Mouse (Mus musculus) CH12.LX (cell line): ENCODE results near the gene Akr1b8. TPM values are rescaled to one million over a fixed set of nuclear protein-coding genes. Genes with fewer than 3 reads are reported as not detected.

Experiments
- DNase-seq: peaks from one replicate; pipeline ENCODE4 v3.0.0-alpha.2; 2013; ENCODE audit errors: extremely low read depth
- H3K27ac ChIP-seq: 2 replicates; pipeline ENCODE4 v1.5.1; 2012; ENCODE audit warnings: low read depth, mild to moderate bottlenecking, control low read depth, moderate library complexity; ENCODE audit not compliant: insufficient read depth
- H3K27me3 ChIP-seq: replicated peaks from 2 replicates; pipeline ENCODE3; 2012; ENCODE audit warnings: inconsistent platforms
- H3K36me3 ChIP-seq, 2 experiments: replicated peaks in 1 of 2; 2 replicates each; pipeline versions ENCODE3 to v1.6.1; 2012; ENCODE audit warnings: inconsistent platforms in 1 of 2, low read length in 1 of 2, mild to moderate bottlenecking in 1 of 2, mixed read lengths in 1 of 2, moderate library complexity in 1 of 2; ENCODE audit not compliant: control insufficient read depth in 1 of 2, insufficient read depth in 1 of 2
- H3K4me1 ChIP-seq, 2 experiments: 2 replicates each; pipeline ENCODE4 v1.6.1; 2012; ENCODE audit warnings: inconsistent platforms in 1 of 2, moderate library complexity in 1 of 2; ENCODE audit not compliant: insufficient read depth in 2 of 2, control insufficient read depth in 1 of 2
- H3K4me2 ChIP-seq: 2 replicates; pipeline ENCODE4 v1.6.1; 2012; ENCODE audit warnings: low read depth, mild to moderate bottlenecking, control low read depth; ENCODE audit not compliant: poor library complexity, insufficient read depth, severe bottlenecking
- H3K4me3 ChIP-seq, 3 experiments: fragments of 150-350 bp in 1 of 3; sonication (generic) in 1 of 3; replicated peaks in 1 of 3; 2 replicates each; pipeline versions ENCODE3 to v1.5.1; 2011 to 2012; ENCODE audit warnings: low read depth in 2 of 3, low read length in 2 of 3, mild to moderate bottlenecking in 2 of 3, moderate library complexity in 2 of 3, control low read depth in 1 of 3, improper control_type of control experiment in 1 of 3, inconsistent platforms in 1 of 3, mixed read lengths in 1 of 3; ENCODE audit not compliant: poor library complexity in 1 of 3
- H3K79me2 ChIP-seq: replicated peaks from 2 replicates; pipeline ENCODE4 v1.6.1; 2012; ENCODE audit warnings: mild to moderate bottlenecking, moderate library complexity; ENCODE audit not compliant: control insufficient read depth, poor library complexity, insufficient read depth, severe bottlenecking; ENCODE audit errors: extremely low read depth
- H3K9ac ChIP-seq: 2 replicates; pipeline ENCODE4 v1.6.1; 2012; ENCODE audit warnings: low read depth, mild to moderate bottlenecking, control low read depth, moderate library complexity; ENCODE audit not compliant: insufficient read depth
- H3K9me3 ChIP-seq: replicated peaks from 2 replicates; pipeline ENCODE3; 2012; ENCODE audit warnings: low read length, inconsistent platforms, mixed read lengths
- BHLHE40 ChIP-seq: IDR thresholded peaks from 2 replicates; pipeline ENCODE4 v1.6.1; 2011; ENCODE audit warnings: mild to moderate bottlenecking, low read depth, low read length, improper control_type of control experiment
- CHD1 ChIP-seq: IDR thresholded peaks from 2 replicates; pipeline ENCODE4 v1.6.1; 2012; ENCODE audit warnings: low read depth, low read length, improper control_type of control experiment, inconsistent platforms
- CTCF ChIP-seq, 2 experiments: IDR thresholded peaks in 1 of 2; conservative IDR thresholded peaks in 1 of 2; 2 replicates each; pipeline ENCODE4 v1.5.1; 2011 to 2012; ENCODE audit warnings: low read depth in 2 of 2, low read length in 2 of 2, improper control_type of control experiment in 1 of 2, inconsistent platforms in 1 of 2, mild to moderate bottlenecking in 1 of 2, moderate library complexity in 1 of 2
- ELF1 ChIP-seq: IDR thresholded peaks from 2 replicates; pipeline ENCODE4 v1.6.1; 2014; ENCODE audit warnings: low read depth, mild to moderate bottlenecking, inconsistent platforms, low read length, improper control_type of control experiment
- GABPA ChIP-seq: IDR thresholded peaks from 2 replicates; pipeline ENCODE4 v1.6.1; 2012; ENCODE audit warnings: low read depth, low read length, improper control_type of control experiment, inconsistent platforms; ENCODE audit not compliant: insufficient replicate concordance
- JUND ChIP-seq: conservative IDR thresholded peaks from 2 replicates; pipeline ENCODE4 v1.6.1; 2011; ENCODE audit warnings: low read depth, low read length, improper control_type of control experiment
- KAT2A ChIP-seq: IDR thresholded peaks from 2 replicates; pipeline ENCODE4 v1.6.1; 2012; ENCODE audit warnings: low read length, improper control_type of control experiment, inconsistent platforms; ENCODE audit not compliant: insufficient replicate concordance
- MAFK ChIP-seq: IDR thresholded peaks from 2 replicates; pipeline ENCODE4 v1.6.1; 2011; ENCODE audit warnings: low read length, improper control_type of control experiment; ENCODE audit not compliant: insufficient replicate concordance
- MAX ChIP-seq: IDR thresholded peaks from 2 replicates; pipeline ENCODE4 v1.6.1; 2011; ENCODE audit warnings: low read length, improper control_type of control experiment
- MXI1 ChIP-seq: IDR thresholded peaks from 2 replicates; pipeline ENCODE4 v1.6.1; 2011; ENCODE audit warnings: mild to moderate bottlenecking, low read depth, low read length, improper control_type of control experiment
- MYC ChIP-seq: IDR thresholded peaks from 2 replicates; pipeline ENCODE4 v1.6.1; 2011; ENCODE audit warnings: low read depth, mild to moderate bottlenecking, improper control_type of control experiment, low read length
- NRF1 ChIP-seq: IDR thresholded peaks from 2 replicates; pipeline ENCODE4 v1.6.1; 2014; ENCODE audit warnings: low read depth, mild to moderate bottlenecking, inconsistent platforms, low read length, improper control_type of control experiment, moderate library complexity
- PAX5 ChIP-seq: IDR thresholded peaks from 2 replicates; pipeline ENCODE4 v1.6.1; 2012; ENCODE audit warnings: low read length, inconsistent platforms, mixed read lengths
- POLR2A ChIP-seq: IDR thresholded peaks from 2 replicates; pipeline ENCODE4 v1.6.1; 2011; ENCODE audit warnings: low read depth, mild to moderate bottlenecking, improper control_type of control experiment, low read length
- POLR2AphosphoS2 ChIP-seq: IDR thresholded peaks from 2 replicates; pipeline ENCODE4 v1.6.1; 2011; ENCODE audit warnings: low read depth, low read length, improper control_type of control experiment
- RCOR1 ChIP-seq: conservative IDR thresholded peaks from 2 replicates; pipeline ENCODE4 v1.6.1; 2012; ENCODE audit warnings: low read depth, mild to moderate bottlenecking, inconsistent platforms, low read length, improper control_type of control experiment
- USF1 ChIP-seq: IDR thresholded peaks from 2 replicates; pipeline ENCODE4 v1.6.1; 2014; ENCODE audit warnings: low read depth, mild to moderate bottlenecking, inconsistent platforms, low read length, improper control_type of control experiment
- USF2 ChIP-seq: conservative IDR thresholded peaks from 2 replicates; pipeline ENCODE4 v1.6.1; 2011; ENCODE audit warnings: low read depth, low read length, improper control_type of control experiment
- ZKSCAN1 ChIP-seq: IDR thresholded peaks from 2 replicates; pipeline ENCODE4 v1.6.1; 2012; ENCODE audit warnings: low read depth, inconsistent platforms, low read length, improper control_type of control experiment, borderline replicate concordance
- dilution Hi-C: fragments of 300-500 bp; cut with MboI; formaldehyde crosslinking; loops from 2 replicates; pipeline ENCODE4 v1.14.3; 2020; ENCODE audit warnings: low sequenced_read_pairs; ENCODE audit not compliant: extremely low pct_unique_long_range_greater_than_20kb, extremely low pct_ligation_motif_present
- in situ Hi-C: fragments of 300-500 bp; cut with MboI; formaldehyde crosslinking; loops from 3 replicates; pipeline ENCODE4 v1.14.3; 2019; ENCODE audit warnings: low sequenced_read_pairs, low pct_ligation_motif_present, low pct_unique_long_range_greater_than_20kb, mixed read lengths
- polyA plus RNA-seq: library from polyadenylated mRNA; unstranded; fragments of >175 nt; gene quantifications from 2 replicates; pipeline ENCODE4 v1.2.1, GENCODE M21; 2012; ENCODE audit warnings: low read depth; ENCODE audit not compliant: insufficient read length
- total RNA-seq, 2 experiments: library from RNA; depleted of rRNA; stranded (reverse); fragments of 300-350 nt in 1 of 2; fragments of >200 nt in 1 of 2; gene quantifications; 2 replicates each; pipeline ENCODE4 v1.2.3; 2012 to 2014

Akr1b8 gene
- total and polyA plus RNA-seq, 3 experiments: 0.21 TPM; not detected in 2

DNA sequence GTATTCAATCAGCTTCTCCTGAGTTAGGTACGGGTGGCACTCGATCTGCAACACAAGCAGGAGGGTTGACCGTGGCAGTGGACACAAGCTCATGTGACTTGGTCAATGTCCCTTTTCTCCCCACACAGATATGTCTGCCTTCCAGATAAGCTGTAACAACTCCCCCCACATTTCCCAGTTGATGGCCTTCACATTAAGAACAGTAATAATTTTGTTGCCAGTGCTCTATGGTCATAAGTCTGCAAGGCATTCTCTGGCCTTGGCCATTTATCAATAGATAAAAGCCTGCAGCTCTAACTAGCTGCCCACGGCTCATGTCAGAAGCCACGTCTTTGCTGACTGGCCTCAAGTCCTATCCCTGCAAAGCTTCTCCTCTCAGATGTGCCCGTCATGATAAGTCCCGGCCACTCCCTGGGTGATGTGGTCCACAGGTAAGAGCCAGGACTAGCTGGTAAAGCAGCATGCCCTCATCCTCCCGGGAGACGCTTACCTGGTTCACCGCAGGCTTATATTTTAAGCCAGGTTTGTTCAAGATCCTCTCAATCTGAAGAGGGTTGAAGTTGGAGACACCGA is 43.8 kb upstream of the Akr1b8 start:
- peaks cover 2 to 19% of the 10 kb centered on the region in 2 experiments; a peak in 2 of 4 replicates for H3K4me1 ChIP-seq
- no peak for TF ChIP-seq MAFK
- no peak for TF ChIP-seq RCOR1
- no peak for TF ChIP-seq KAT2A
- no peak for TF ChIP-seq MYC
- TF ChIP-seq MXI1: no peak
- TF ChIP-seq MAX: no peak
- no peak for TF ChIP-seq CHD1
- TF ChIP-seq PAX5: no peak
- no peak for TF ChIP-seq NRF1
- TF ChIP-seq USF2: no peak
- TF ChIP-seq ELF1: no peak
- TF ChIP-seq POLR2A: no peak
- TF ChIP-seq, all 38 proteins: peak for 0
- in situ Hi-C loops: loop anchor here (5.0 kb wide), 1 partner anchor 37 kb away; no protein-coding TSS in a partner anchor
- Histone ChIP-seq H3K36me3 (peaks cover 71 to 100% of the 10 kb centered on the region in 2 experiments), H3K4me2 (no peak overlapping the region), H3K27ac (no peak overlapping the region), H3K9me3 (no peaks in the 10 kb centered on the region), H3K4me3 (no peak overlapping the region), H3K9ac (no peak overlapping the region), H3K79me2 (peaks cover 23% of the 10 kb centered on the region), H3K27me3 (no peaks in the 10 kb centered on the region)
- DNase-seq: no peak
- dilution Hi-C loops: no loop called here

- Histone ChIP-seq H3K9me3 (no peaks in the 10 kb centered on the region), H3K4me2 (no peak overlapping the region), H3K27me3 (no peaks in the 10 kb centered on the region), H3K79me2 (peaks cover 44% of the 10 kb centered on the region), H3K27ac (no peak overlapping the region)
- in situ Hi-C loops (loop anchor here (5.0 kb wide), 1 partner anchor 34 kb away; no protein-coding TSS in a partner anchor), dilution Hi-C loops (no loop called here)
- TF ChIP-seq BHLHE40 (no peak), POLR2A (no peak), CTCF (conservative IDR thresholded peaks at IDR 0.05 in 1 of 2, IDR thresholded peaks at IDR 0.05 in 1 of 2; ENCODE audit: low read depth in 2 of 2, low read length in 2 of 2) (no peak), JUND (no peak), ZKSCAN1 (no peak), MYC (no peak), USF1 (no peak), POLR2AphosphoS2 (no peak), PAX5 (no peak), GABPA (no peak), RCOR1 (no peak)
- TF ChIP-seq, all 38 proteins: peak for 0
- DNase-seq: no peak
- Histone ChIP-seq H3K36me3 (peaks cover 42 to 74% of the 10 kb centered on the region in 2 experiments), H3K4me3 (no peak overlapping the region), H3K4me1 (peaks cover 7 to 37% of the 10 kb centered on the region in 2 experiments; a peak in 3 of 4 replicates), H3K9ac (no peak overlapping the region)
These were observed 40.5 kb upstream of the Akr1b8 start for GRCm38 (mm10) chr6:34313386-34313785.
